Mouse (Mus musculus) skeletal muscle tissue, adult 2 months (tissue): ENCODE measurements at regions not wholly inside any gene's neighbourhood (a gene's known extent, or its start where the extent isn't known, plus 50 kb on each side); places are given as distances from the start of the nearest gene placed in this dataset.
"Not testable (repeated sequence)": the region's sequence is repeated elsewhere in the genome, so short reads cannot be mapped to it uniquely, and the experiment has no call there.

Experiments
- DNase-seq: peaks from one replicate; pipeline ENCODE4 v3.0.0-alpha.2; 2012; ENCODE audit warnings: low read depth, low spot score

GRCm38 (mm10) chr2:10658317-10658716 is 288.0 kb downstream of the Sfmbt2 start:
- DNase-seq: no peak

- not testable (repeated sequence) for DNase-seq
These were observed 297.6 kb downstream of the Sfmbt2 start for GRCm38 (mm10) chr2:10667915-10668314.

- DNase-seq: no peak
These were observed 300.4 kb downstream of the Sfmbt2 start for GRCm38 (mm10) chr2:10670423-10671298.

DNA sequence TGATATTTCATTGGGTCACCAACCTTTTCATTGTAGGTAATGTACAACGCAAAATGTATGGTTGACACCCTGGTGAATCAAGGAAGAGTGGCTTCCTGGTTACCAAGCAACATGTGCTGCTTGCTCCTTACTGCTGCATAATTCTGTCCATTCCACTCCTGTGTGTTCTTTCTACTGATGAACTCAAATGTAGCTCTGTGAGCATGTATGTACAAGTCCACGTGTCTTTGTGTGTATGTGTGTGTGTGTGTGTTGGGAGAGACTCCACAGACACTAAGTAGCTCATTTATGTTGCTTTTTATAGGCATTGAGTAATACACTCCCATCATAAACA is 301.0 kb downstream of the Sfmbt2 start:
- no peak for DNase-seq

- no peak for DNase-seq
These were observed 301.9 kb downstream of the Sfmbt2 start for GRCm38 (mm10) chr2:10672196-10672595.

GRCm38 (mm10) chr2:10674738-10675349 is 304.5 kb downstream of the Sfmbt2 start:
- no peak for DNase-seq

DNA sequence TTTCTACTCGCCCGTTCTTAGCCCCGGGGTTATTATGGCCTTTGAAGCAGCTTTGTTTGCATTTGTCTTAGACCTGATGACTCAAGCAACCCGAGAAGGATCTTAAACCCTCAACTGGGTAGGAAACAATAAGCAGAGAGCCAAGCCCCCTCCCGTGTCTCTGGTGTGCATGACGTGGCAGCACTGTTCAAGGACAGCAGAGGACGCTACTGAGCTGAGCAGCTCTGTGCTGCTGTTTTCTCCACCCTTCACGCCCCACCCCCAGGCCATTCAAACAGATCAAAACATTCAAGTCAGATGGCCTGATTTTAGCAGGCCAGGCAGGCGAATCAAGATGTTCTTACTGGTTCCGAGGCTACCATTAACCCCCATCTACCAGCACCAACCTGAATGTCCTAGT is 331.1 kb downstream of the Sfmbt2 start:
- DNase-seq: no peak

DNA sequence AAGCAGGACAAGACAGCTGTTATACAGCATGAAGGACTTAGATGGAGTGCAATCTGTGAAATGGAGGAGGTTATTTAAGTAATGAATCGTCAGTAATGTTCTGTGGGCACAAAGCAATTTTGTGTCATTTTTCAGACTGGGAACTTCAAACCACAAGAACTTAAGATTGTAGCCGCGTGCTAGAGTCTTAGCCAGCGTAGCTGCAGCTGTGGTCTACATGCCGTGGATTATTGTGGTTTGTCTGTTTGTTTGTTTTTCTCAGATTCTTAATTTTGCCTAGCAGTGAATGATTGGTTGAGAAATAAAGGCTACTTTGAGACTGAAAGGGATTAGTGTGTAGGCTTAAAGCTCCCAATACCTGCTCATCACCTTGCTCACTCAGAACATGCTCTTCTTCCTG is 348.1 kb downstream of the Sfmbt2 start:
- no peak for DNase-seq

GRCm38 (mm10) chr2:10734337-10734736 is 364.0 kb downstream of the Sfmbt2 start:
- DNase-seq: not testable (repeated sequence)

GRCm38 (mm10) chr2:10736696-10737457 is 366.6 kb downstream of the Sfmbt2 start:
- no peak for DNase-seq

DNA sequence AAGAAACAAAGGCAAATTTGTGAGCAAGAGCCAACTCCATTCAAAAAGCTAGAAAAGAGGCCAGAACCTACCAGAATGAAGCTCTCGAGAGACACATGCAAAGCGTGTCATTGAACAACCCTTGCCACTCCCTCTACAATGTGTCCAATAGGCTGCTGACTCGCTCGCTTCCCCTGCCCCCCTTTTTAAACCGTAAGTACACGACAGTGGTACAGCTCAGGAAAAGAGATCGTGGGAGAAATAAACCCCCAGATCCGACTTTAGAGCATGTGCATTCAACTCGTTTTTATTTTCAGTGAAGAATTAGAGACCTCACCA is 367.1 kb downstream of the Sfmbt2 start:
- DNase-seq: peak; percentile 2

DNA sequence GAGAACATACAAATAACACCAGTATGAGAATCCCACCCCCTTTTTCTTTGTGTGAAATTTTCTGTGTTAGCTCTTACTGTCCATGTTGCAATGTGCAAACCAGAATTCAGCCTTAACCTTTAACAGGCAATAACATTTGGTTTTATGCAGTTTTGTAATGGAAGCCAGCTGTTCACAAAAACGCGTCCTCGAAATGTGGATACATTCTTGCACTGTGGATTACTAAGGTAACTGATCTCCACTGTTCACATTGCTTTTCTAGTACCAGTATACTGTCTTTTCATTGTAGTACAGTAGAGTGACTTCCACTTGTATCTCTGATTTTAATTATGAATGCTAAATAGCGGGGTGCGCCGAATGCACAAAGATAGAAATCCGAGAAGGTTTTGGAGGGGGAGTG is 374.8 kb downstream of the Sfmbt2 start:
- DNase-seq: no peak

DNA sequence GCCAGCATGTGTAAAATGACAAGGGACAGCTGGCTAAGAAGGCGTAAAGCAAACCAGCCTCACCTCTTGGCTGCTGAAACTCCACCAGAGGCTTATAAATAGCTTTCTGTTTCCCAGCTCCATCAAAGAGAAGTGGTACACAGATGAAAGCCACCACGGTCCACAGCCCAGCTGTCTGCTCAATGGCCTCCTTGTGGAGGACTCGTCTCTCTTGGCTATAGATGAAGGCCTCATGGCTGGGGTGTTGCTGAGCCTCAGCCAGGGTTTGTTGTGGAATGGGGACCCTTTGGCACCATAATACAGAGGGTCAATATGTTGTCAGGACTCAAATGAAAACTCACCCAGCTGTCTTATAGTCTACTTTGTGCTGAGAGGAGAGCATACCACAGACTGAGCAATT is 385.1 kb downstream of the Sfmbt2 start:
- DNase-seq: no peak

- no peak for DNase-seq
These were observed 387.0 kb downstream of the Sfmbt2 start for GRCm38 (mm10) chr2:10757202-10757840.

DNA sequence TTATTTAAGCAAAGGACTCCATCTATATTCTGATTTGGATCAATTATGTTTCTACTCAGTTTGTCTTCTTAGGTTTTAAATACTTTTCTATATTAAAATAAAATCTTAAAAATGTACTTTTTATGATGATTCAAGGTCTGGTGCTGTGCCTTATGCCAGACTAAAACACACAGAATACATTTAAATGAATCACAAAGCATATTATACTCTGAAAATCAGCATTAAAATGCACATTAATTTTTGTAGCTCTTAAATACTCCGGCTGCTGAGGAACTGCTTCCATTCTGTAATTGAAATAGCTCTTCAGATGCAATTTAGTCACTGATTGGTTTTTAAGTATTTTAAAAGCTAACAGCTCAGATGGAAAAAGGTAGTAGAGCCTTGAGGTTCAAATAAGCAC is 387.6 kb downstream of the Sfmbt2 start:
- no peak for DNase-seq

DNA sequence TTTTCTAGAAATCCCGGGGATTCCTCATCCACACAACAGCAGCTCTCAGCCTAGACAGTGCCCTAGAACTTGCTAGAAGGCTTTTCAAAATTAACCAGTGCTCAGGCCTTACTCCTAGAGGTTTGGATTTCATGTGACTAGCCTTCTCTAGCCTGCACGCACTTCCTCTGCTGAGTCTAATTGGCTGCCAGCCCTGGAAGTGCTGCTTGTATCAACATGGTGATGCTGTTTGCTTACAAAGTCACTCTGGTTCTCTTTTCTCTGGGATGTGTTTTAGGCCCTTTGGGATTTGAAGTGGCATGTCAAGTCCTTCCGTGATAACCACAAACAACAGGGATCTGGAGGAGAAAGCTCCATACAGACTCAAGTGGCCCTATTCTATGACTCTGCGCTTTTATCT is 391.9 kb downstream of the Sfmbt2 start:
- DNase-seq: no peak

DNA sequence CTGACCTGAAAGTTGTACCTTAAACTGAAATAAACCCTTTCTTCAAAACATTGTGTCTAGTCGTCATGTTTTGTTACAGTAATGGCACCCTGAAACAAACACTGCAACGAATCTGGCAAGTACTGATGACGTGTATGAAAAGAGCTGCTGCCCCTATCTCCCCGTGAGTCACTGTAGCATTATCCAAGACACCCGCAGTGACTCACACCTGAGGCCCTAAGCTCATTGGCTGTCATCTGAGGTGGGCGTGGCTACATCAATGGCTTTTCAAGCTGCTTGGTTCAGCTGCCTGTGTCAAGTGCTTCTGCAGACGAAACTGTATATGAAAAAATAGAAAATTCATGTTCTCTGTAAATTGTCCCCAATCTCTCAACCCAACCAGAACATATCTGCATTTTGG is 388.8 kb upstream of the Prkcq start:
- no peak for DNase-seq

DNA sequence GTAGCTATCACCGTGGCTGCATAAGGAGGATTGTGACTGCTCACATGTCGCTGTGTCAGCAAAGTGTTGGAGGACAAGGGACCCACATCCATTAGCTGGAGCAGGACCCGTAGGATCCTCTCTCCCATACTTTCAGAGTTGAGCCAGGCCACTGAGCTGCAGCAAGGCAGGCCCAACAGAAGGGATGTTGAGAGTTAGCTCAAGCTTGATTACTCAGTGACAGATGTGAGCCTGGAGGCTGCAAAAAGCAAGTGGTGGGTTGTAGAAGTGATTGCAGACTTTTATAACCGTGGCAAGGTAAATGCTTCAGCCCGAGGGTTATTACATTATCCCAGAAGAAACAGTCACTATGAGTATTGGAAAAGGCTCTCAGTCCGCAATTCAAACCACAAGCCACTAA is 388.3 kb upstream of the Prkcq start:
- no peak for DNase-seq

DNA sequence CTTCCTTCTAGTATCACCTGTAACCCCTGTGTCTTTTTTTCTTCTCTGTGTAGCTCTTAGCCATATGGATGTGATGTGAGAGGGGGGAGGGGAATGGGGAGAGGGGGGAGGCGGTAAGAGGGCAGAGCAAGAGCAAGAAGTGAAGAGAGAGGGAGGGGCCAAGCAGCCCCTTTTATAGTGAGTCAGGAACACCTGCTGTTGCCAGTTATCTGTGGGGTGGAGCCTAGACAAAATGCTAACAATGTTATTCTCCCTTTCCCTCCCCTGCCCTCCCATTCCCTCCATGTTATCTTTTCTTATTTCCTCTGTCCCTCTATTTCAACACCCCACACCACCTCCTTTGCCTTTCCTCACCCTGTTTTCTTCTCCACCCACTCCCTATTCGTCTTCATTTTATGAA is 387.6 kb upstream of the Prkcq start:
- no peak for DNase-seq

DNA sequence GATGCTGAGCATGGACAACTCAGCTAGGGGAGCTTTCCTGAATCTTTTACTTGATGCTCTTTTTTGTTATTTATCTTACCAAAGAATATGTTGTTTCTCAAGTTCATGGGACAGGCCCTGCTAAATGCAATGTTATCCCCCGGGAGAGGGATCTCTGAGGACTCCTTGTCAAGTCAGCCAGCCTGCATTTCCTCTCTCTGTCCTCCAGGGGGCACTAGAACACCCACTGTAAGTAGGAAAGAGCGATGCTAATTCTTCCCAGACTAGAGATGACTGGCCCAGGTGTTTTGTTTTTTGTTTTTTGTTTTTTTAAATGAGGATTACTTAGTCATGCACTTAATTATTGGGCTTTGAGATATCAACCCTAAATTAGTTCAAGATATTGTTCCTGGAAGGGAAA is 386.8 kb upstream of the Prkcq start:
- peak; percentile 41 for DNase-seq

- peak; percentile 57 for DNase-seq
These were observed 383.4 kb upstream of the Prkcq start for GRCm38 (mm10) chr2:10788509-10788908.

DNA sequence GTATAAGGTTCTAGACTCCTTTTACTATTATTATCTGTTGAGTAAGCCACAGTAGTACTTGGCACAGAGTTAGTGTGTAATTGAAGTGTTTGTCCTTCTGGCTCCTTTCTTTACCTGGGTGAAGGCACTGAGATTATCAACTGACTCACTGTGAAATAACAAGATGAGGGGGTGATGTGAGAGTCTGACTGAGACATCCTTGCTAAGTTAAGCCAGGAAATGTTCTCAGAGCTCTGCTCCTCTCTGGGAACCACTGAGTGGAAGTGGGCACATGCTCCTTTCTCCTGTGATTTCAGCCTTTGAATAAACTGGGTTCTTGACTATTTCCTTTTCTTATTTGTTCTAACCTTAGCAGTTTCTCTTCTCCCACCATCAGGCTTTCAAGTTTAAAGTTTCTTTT is 380.7 kb upstream of the Prkcq start:
- DNase-seq: no peak
